Mouse (Mus musculus): Measurements from ENCODE around the gene Plcg2.

Gene Plcg2

GRCm38 (mm10) chr8:117498179-117498914, at the start of gene Plcg2:
Plcg2 (plus strand) TSS chr8:117498291.
- ATAC-seq (ENCODE audit: low TSS enrichment) = peak; percentile 57; the same call in 1 of the 2 replicates

GRCm38 (mm10) chr8:117451072-117451471, 47.0 kb upstream of the Plcg2 start:
- ATAC-seq (ENCODE audit: low TSS enrichment) = peak; percentile 68

DNA sequence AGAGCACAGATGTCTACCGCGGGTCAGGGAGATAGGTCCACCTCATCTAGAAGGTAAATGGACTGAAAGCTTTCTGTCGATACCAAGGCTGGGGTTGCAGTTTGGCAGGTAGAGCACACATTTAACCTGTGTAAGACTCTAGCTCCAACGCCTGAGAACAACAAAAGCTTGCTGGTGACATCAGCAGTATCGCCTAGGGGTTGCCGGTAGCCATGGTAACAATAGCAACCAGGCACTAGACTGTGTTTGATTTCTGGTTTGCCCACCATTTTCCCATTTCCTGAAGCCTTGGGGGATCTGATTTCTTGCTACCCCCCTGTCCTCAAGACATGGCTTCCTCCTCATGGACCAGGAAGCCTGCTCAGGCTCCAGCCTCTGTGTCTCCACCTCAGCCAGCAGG, 44.1 kb upstream of the Plcg2 start:
- no peak for ATAC-seq (ENCODE audit: low TSS enrichment)

GRCm38 (mm10) chr8:117454516-117455116, 43.5 kb upstream of the Plcg2 start:
- 0 out of 2 replicates have a peak, but pooled peaks have one; percentile 5 for ATAC-seq (ENCODE audit: low TSS enrichment)

DNA sequence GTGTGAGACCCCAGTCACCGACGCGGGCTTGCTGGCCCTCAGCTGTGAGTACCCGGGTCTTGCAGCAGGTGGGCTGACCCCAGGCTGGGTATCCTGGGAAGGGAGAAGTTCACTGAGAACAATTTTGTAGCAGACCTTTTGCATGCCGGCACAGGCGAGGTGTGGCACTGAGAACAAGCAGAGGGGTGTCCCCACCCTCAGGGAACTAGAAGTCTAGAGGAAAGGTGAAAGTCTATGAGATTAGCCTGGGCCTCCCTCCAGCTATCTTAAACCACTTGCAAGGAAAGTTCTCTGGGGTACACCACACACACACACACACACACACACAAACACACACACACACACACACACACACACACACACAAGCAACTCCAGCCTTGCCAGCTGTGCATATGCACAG, 42.4 kb upstream of the Plcg2 start:
- ATAC-seq (ENCODE audit: low TSS enrichment) = no peak

DNA sequence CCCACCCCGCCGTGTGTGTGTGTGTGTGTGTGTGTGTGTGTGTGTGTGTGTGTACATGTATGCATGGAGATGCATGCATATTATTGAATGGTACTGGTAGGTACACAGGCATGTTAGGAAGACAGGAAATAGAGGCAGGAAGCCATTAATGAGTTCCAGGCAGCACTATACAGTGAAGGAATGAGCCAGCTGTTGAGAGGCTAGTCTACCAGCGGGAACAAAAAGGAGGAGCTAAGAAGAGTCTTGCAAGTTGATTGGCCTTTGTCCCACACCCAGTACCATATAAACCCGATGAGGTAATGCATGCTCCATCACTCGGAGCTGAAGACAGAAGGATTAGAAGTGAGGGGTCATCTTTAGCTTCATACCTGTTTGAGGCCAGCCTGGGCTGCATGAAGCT, 39.7 kb upstream of the Plcg2 start:
- ATAC-seq (ENCODE audit: low TSS enrichment) = no peak

DNA sequence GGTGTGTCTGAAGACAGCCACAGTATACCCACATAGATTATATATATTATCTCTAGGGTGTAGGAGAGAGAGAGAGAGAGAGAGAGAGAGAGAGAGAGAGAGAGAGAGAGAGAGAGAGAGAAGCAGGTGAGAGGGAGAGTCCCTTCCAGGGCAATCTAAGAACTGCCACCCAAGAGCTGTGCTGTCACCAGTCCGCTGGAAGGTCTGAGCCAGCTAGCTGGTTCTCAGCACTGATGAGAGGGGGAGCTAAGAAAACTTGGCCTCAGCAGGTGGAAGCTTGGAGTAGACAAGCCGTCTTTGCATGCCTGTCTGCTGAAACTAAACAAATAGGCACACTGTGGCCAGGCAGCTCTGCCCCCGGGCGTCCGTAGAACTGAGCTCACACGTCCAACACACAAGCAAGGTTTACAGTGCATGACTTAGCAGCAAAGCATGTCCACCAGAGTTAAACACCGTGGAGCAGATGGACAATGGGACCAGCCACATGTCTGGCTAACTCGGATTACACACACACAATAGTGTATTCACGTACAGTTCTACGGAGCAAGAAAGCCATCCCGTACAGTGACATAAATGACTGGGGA, 35.3 kb upstream of the Plcg2 start:
- ATAC-seq (ENCODE audit: low TSS enrichment) = peak; percentile 17; the same call in 1 of the 2 replicates

- ATAC-seq (ENCODE audit: low TSS enrichment) = no peak
Measured at GRCm38 (mm10) chr8:117464525-117464924, 33.6 kb upstream of the Plcg2 start.

GRCm38 (mm10) chr8:117465250-117465649, 32.8 kb upstream of the Plcg2 start:
- ATAC-seq (ENCODE audit: low TSS enrichment) = peak; percentile 73

DNA sequence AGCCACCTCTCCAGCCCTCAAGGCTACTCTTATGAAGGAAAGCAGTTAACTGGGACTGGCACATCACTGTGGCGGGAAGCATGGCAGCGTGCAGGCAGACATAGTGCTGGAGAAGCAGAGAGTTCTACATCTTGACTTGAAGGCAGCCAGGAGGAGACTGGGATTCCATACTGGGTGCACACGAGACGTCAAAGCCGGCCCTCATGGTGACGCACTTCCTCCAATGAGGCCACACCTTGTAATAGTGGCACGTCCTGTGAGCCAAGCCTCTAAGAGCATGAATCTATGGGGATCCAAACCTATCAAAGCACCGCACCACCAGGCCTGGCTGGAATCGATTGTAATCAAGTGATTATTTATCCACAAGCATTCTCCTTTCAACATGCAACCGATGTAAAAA, 30.6 kb upstream of the Plcg2 start:
- ATAC-seq (ENCODE audit: low TSS enrichment) = no peak

- peak; percentile 14; the same call in 1 of the 2 replicates for ATAC-seq (ENCODE audit: low TSS enrichment)
Measured at GRCm38 (mm10) chr8:117469431-117470341, 28.4 kb upstream of the Plcg2 start.

DNA sequence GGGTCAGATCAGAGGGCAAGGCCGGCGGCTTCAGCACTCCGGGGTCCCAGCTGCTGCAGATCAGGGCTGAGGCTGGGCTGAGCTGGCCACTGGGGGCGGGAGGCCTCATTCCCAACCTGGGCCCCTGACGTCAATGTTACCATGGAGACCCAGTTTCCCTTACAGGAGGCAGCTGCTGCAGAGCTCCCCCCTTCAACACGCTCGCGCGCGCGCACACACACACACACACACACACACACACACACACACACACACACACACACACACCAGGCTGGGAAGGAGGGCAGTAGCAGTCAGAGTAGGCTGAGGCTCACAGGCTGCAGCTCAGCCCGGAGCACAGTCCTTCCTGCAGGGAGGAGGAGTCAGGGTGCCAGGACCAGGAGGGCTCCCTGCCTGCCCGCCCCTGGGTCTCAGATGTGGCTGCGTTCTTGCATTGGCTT, 27.7 kb upstream of the Plcg2 start:
- peak; percentile 92 for ATAC-seq (ENCODE audit: low TSS enrichment)

- peak; percentile 66 for ATAC-seq (ENCODE audit: low TSS enrichment)
Measured at GRCm38 (mm10) chr8:117471174-117471573, 26.9 kb upstream of the Plcg2 start.

- no peak for ATAC-seq (ENCODE audit: low TSS enrichment)
Measured at GRCm38 (mm10) chr8:117471655-117472054, 26.4 kb upstream of the Plcg2 start.

DNA sequence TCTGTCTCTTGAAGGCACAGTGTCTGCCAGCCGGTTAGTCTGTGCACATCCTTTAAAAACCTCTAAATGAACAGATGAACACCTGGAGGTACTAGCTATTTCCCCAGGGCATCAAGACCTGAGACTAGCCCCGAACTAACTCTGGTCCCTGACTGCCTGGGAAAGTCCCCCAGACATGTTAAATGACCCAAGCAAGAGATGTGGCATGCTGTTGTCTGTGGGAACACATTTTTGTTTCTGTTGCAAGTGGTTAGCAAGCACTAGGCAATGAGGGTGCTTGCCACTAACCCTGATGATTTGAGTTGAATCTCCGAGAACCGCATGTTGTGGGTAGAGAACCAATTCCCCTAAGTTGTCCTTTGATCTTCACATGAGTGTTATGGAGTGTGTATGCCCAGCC, 25.8 kb upstream of the Plcg2 start:
- ATAC-seq (ENCODE audit: low TSS enrichment) = no peak

GRCm38 (mm10) chr8:117474944-117475343, 23.1 kb upstream of the Plcg2 start:
- peak; percentile 59 for ATAC-seq (ENCODE audit: low TSS enrichment)

GRCm38 (mm10) chr8:117475819-117476218, 22.3 kb upstream of the Plcg2 start:
- ATAC-seq (ENCODE audit: low TSS enrichment) = no peak

DNA sequence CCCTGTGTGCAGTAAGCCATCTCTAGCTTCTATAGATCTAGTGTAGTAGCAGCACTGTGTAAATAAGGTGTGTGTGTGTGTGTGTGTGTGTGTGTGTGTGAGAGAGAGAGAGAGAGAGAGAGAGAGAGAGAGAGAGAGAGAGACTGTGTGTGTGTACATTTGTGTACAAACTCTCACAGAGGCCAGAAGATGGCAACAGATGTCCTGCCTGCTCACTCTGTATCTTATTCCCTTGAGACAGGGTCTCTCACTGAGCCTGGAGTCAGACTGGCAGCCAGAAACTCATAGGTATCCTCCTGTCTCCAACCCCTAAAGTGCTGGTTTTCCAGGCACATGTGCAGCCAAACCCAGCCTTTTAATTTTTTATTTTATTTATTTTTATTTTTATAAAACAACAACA, 20.0 kb upstream of the Plcg2 start:
- no peak for ATAC-seq (ENCODE audit: low TSS enrichment)

- ATAC-seq (ENCODE audit: low TSS enrichment) = no peak
Measured at GRCm38 (mm10) chr8:117479996-117480395, 18.1 kb upstream of the Plcg2 start.

DNA sequence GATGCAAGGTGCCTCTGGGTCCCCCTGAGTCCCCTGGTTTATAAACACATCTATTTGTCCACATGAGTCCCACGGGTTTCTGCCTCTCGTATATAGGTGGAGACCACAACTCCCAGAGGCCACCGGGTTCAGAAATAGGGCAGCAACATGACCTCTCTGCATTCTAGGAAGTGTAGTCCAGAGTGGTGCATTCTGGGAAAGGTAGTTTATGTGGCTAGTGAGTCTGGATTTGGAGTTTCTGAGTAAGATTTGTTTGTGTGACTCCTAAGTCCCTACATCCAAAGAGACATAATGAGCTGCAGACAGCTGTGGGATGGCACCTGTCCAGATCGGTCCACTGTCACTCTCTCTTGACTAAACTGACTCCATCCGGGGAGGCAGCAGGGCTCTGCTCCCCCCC, 17.6 kb upstream of the Plcg2 start:
- ATAC-seq (ENCODE audit: low TSS enrichment) = no peak

DNA sequence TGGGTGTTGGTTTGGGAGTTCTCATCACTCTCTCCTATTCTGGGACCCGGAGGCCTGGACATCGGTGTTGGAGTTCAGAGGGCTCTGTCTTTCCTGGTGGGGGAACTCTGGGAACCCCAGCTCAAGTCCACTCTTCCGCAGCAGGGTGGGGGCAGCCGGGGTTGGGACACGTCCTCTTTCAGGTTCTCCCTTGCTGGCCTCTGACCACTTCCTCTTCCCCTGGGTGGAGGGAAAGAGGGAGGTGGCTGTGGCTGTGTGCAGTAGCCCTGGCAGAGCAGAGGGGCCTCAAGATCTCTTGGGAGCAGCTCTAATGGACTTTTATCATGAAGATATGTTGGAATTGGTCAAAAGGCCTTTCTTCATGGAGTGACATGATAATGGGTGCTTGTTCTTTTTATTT, 16.3 kb upstream of the Plcg2 start:
- ATAC-seq (ENCODE audit: low TSS enrichment) = no peak

GRCm38 (mm10) chr8:117484731-117485130, 13.4 kb upstream of the Plcg2 start:
- ATAC-seq (ENCODE audit: low TSS enrichment) = no peak

Data from frontal cortex, adult (tissue).